Mouse (Mus musculus) kidney, embryonic 14.5 days (tissue): ENCODE data around the gene Meaf6. TPM values are rescaled to one million over a fixed set of nuclear protein-coding genes. Genes with fewer than 3 reads are reported as not detected.

Source experiments
- ATAC-seq: fragments of 200-750 bp; cut with Nextera tagmentation; 2 replicates; pipeline ENCODE4 v1.8.0; 2017; ENCODE audit warnings: moderate number of reproducible peaks, mild to moderate bottlenecking, moderate TSS enrichment, moderate library complexity; ENCODE audit not compliant: low FRiP score, low TSS enrichment
- H3K27ac ChIP-seq: fragments of 300-500 bp; sonication (generic); 2 replicates; pipeline ENCODE4 v1.5.1; 2014; ENCODE audit warnings: low read depth, mild to moderate bottlenecking, low read length, moderate library complexity, mixed read lengths
- H3K27me3 ChIP-seq: fragments of 300-500 bp; sonication (generic); 2 replicates; pipeline ENCODE4 v1.6.1; 2014; ENCODE audit warnings: mild to moderate bottlenecking, low read length; ENCODE audit not compliant: control insufficient read depth, insufficient read depth
- H3K36me3 ChIP-seq: fragments of 300-500 bp; sonication (generic); 2 replicates; pipeline ENCODE4 v1.6.1; 2014; ENCODE audit warnings: low read length, mixed read lengths; ENCODE audit not compliant: control insufficient read depth, insufficient read depth
- H3K4me1 ChIP-seq: fragments of 300-500 bp; sonication (generic); 2 replicates; pipeline ENCODE4 v1.6.1; 2014; ENCODE audit warnings: low read length, mixed read lengths; ENCODE audit not compliant: control insufficient read depth, insufficient read depth
- H3K4me2 ChIP-seq: fragments of 300-500 bp; sonication (generic); replicated peaks from 2 replicates; pipeline ENCODE4 v1.6.1; 2014; ENCODE audit warnings: low read depth, mild to moderate bottlenecking, low read length
- H3K4me3 ChIP-seq: fragments of 300-500 bp; sonication (generic); 2 replicates; pipeline ENCODE4 v1.5.1; 2014; ENCODE audit warnings: mild to moderate bottlenecking, low read length
- H3K9ac ChIP-seq: fragments of 300-500 bp; sonication (generic); 2 replicates; pipeline ENCODE4 v1.6.1; 2014; ENCODE audit warnings: low read depth, mild to moderate bottlenecking, low read length, moderate library complexity
- H3K9me3 ChIP-seq: fragments of 300-500 bp; sonication (generic); 2 replicates; pipeline ENCODE4 v1.6.1; 2016; ENCODE audit warnings: low read length; ENCODE audit not compliant: control insufficient read depth
- WGBS: fragments of 180-500 bp; shearing (Covaris S2); extraction: QIAGEN DNeasy Blood & Tissue Kit; methylation state at CpG from one replicate; pipeline ENCODE4 v1.1.7; 2014; 5-methylcytosine and 5-hydroxymethylcytosine counted together
- polyA plus RNA-seq: library from polyadenylated mRNA; unstranded; fragments of >200 nt; fragmentation: Nextera tagmentation; extraction: Ambion mirVana; gene quantifications from 2 replicates; pipeline ENCODE4 v1.2.1, GENCODE M21; 2014

Meaf6 gene
- polyA plus RNA-seq, 1 experiment from 2014 or later: 72.1 TPM

DNA sequence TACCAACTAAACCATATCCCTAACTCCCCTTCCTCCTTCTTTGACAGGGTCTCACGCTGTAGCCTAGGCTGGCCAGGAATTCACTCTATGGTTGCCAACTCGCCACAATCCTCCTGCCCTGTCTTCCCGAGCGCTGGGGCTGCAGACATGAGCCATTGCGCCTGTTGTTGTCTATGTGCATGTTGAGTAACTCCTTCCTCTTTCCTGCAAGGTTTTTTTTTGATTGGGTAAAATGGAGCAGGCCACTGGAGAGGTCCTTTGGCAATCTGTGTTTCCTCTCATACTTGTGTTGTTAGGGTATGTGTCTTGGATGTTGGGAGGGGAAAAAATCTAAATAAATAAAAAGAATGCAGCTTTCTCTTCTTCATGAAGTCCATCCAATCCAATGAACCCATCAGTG lies 59.3 kb downstream of the Meaf6 start:
- ATAC-seq: no peak
- 82% methylated on average over 5 of the region's 5 CpGs for WGBS
- no peak overlapping the region for H3K27ac ChIP-seq
- no peak overlapping the region for H3K4me2 ChIP-seq
- no peaks in the 10 kb centered on the region for H3K4me1 ChIP-seq
- H3K9ac ChIP-seq: no peak overlapping the region
- H3K36me3 ChIP-seq: no peaks in the 10 kb centered on the region
- no peak overlapping the region for H3K4me3 ChIP-seq
- peaks cover 6% of the 10 kb centered on the region; the same call in 1 of the 2 replicates for H3K27me3 ChIP-seq
- H3K9me3 ChIP-seq: no peaks in the 10 kb centered on the region

DNA sequence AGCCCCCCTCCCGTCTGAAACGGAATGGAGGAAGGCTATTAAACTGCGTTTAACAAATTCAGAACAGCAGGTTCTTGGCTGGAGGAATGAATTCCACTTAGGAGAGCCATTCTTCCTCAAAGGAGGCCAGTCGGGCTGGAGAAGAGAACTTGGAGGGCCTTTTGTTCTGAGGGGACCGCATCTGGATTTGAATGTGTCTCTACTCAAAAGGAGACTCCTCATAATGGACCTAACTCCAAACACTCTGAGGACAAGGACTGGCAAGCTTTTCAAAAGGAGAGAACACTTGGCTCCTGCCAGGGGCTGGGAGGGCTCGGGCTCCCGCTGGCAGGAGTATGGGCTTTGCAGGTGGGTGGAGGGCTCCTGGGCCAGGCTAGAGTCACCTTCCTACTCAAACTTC lies 59.7 kb downstream of the Meaf6 start:
- H3K36me3 ChIP-seq: no peaks in the 10 kb centered on the region
- 43% methylated on average over 7 of the region's 7 CpGs for WGBS
- no peak overlapping the region for H3K4me2 ChIP-seq
- no peak overlapping the region for H3K9ac ChIP-seq
- no peak overlapping the region for H3K27ac ChIP-seq
- H3K4me3 ChIP-seq: no peak overlapping the region
- ATAC-seq: no peak
- H3K27me3 ChIP-seq: peaks cover 6% of the 10 kb centered on the region; the same call in 1 of the 2 replicates
- H3K4me1 ChIP-seq: no peaks in the 10 kb centered on the region
- no peaks in the 10 kb centered on the region for H3K9me3 ChIP-seq

DNA sequence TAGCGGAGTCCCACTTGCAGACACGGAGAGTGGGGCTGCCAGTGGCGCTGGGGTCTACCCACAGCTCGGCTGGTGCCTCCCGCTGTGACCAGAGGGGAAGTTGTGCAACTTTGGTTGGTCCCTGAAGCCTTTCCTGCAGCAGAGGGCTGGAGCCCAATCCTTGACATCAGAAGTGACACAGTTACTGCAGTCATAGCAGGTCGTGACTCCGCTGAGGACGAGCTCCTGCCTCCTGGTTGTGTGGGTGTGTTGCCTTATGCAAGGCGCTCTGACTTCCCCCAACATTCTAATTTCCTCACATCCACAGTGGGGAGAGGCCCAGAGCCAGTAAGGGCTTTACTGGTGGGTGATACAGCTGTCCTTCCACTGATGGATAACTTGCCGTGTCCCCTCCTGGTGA lies 60.3 kb downstream of the Meaf6 start:
- WGBS: 27% methylated on average over 10 of the region's 10 CpGs
- Histone ChIP-seq H3K4me3 (no peak overlapping the region), H3K9me3 (no peaks in the 10 kb centered on the region)

DNA sequence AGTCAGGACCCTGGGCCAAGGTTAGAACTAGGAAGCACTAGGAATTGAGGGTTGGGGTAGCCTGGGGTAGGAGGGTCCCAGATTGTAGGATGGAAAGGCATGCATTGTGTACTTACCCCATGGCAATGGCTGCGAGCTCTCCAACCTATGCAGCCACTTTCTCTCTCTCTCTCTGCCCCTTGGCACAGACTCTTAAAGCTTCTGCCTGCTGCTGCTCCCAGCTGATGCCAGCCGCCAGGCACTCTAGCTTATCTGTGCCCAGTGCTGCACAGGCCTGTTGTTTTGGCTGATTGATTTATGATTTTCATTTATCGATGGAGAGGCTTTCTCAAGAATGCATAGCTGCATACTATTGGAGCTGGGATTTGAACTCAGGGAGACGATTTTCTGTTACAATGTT lies 63.0 kb downstream of the Meaf6 start:
- H3K27me3 ChIP-seq: peaks cover 9% of the 10 kb centered on the region; the same call in 1 of the 2 replicates
- H3K9me3 ChIP-seq: no peaks in the 10 kb centered on the region
- 89% methylated on average over 4 of the region's 4 CpGs for WGBS

More for the DNA sequence above, 60.3 kb downstream of the Meaf6 start:
- Histone ChIP-seq H3K27me3 (peaks cover 6% of the 10 kb centered on the region; the same call in 1 of the 2 replicates), H3K36me3 (no peaks in the 10 kb centered on the region), H3K4me1 (no peaks in the 10 kb centered on the region), H3K9ac (no peak overlapping the region), H3K4me2 (no peak overlapping the region), H3K27ac (no peak overlapping the region)
- ATAC-seq: no peak

DNA sequence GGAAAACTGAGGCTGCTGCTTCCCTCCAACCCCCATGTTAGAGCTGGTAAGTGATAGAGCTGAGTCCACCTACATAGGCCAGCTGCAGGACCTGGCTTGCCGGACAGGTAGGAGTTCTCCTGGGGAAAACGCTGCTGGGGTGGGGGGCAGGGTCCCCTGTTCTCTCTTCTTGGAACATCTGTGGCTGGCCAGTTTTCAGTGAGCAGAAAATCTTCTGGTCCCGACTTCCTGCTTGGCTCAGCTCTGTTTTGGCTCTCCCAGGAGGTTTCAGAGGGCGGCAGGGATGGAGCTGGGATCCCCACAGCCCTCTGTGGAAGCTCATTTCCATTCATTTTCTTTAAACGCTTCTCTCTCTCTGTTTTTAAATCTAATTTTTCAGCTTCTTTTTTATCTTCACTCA lies 64.5 kb downstream of the Meaf6 start:
- Histone ChIP-seq H3K36me3 (no peaks in the 10 kb centered on the region), H3K9me3 (no peaks in the 10 kb centered on the region), H3K4me3 (no peak overlapping the region), H3K9ac (no peak overlapping the region), H3K27me3 (peaks cover 9% of the 10 kb centered on the region; the same call in 1 of the 2 replicates), H3K4me1 (no peaks in the 10 kb centered on the region), H3K27ac (no peak overlapping the region), H3K4me2 (no peak overlapping the region)
- no peak for ATAC-seq
- WGBS: 45% methylated on average over 5 of the region's 5 CpGs

More for the DNA sequence above, 63.0 kb downstream of the Meaf6 start:
- Histone ChIP-seq H3K36me3 (no peaks in the 10 kb centered on the region), H3K4me1 (no peaks in the 10 kb centered on the region), H3K27ac (no peak overlapping the region), H3K4me2 (no peak overlapping the region), H3K9ac (no peak overlapping the region), H3K4me3 (no peak overlapping the region)
- no peak for ATAC-seq

DNA sequence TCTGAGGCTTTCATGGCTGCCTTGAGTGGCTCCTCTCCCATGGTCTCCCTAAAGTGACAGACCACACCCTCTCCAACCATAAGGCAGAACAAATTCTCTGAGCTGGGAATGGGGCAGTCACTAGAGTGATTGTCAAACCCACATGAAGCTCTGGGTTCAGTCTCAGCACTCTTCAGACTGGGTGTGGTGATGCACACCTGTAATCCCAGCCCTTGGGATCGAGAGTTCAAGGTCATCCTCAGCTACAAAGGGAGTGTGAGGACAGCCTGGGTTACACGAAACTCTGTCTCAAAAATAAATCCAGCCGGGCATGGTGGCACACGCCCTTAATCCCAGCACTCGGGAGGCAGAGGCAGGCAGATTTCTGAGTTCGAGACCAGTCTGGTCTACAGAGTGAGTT lies 67.5 kb downstream of the Meaf6 start:
- no peaks in the 10 kb centered on the region for H3K4me1 ChIP-seq
- 90% methylated on average over 6 of the region's 6 CpGs for WGBS

DNA sequence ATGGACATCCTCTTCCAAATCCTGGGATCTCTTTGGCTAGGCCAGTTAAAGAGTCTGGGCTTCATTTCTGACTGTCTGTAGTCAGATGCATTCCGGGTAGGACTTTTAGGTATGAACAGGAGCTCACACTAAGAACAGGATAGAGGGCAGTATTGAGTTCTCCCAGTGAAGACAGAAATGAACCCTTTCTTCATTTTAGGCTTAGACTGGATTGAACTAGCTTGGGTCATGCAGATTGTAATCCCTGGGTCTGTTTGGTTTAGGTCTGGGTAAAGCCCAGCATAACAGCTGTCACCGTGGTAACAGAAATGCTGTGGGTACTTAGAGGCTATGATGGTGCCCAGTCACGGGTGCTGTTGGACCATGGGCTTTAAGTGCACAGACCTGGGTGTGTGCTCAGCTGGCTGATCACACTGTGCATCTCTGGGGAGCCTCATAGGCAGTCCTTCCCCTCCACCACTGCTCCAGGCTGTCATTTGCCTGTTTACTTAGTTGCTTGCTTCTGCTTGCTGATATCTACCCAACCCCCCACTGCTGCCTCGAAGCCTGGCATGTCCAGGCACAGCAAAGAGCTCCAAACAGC lies 68.8 kb downstream of the Meaf6 start:
- Histone ChIP-seq H3K4me2 (no peak overlapping the region), H3K27ac (no peak overlapping the region), H3K36me3 (no peaks in the 10 kb centered on the region), H3K4me3 (no peak overlapping the region), H3K4me1 (no peaks in the 10 kb centered on the region), H3K9ac (no peak overlapping the region), H3K9me3 (no peaks in the 10 kb centered on the region), H3K27me3 (peaks cover 4% of the 10 kb centered on the region; the same call in 1 of the 2 replicates)
- no peak for ATAC-seq
- WGBS: 70% methylated on average over 4 of the region's 4 CpGs

More for the DNA sequence above, 67.5 kb downstream of the Meaf6 start:
- ATAC-seq: no peak
- Histone ChIP-seq H3K4me3 (no peak overlapping the region), H3K36me3 (no peaks in the 10 kb centered on the region), H3K9ac (no peak overlapping the region), H3K27me3 (peaks cover 4% of the 10 kb centered on the region; the same call in 1 of the 2 replicates), H3K27ac (no peak overlapping the region), H3K4me2 (no peak overlapping the region), H3K9me3 (no peaks in the 10 kb centered on the region)

DNA sequence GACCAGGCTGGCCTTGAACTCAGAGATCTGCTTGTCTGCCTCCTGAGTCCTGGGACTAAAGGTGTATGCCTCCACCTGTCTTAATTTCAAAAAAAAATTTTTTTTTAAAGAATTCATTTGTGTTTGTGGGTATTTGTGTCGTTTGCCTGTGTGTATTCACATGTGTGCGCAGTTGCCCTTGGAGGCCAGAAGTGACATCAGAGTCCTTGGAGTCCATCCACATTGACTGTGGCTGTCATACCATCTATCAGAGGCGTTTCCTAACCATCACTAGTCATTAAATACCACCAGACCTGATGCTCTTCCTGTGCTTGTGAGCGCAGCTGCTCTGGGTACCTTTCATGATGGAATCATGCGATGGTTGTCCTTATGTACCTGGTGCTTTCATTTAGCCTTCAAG lies 70.7 kb downstream of the Meaf6 start:
- Histone ChIP-seq H3K9me3 (no peaks in the 10 kb centered on the region), H3K9ac (no peak overlapping the region), H3K4me2 (no peak overlapping the region), H3K27ac (no peak overlapping the region), H3K27me3 (peaks cover 4% of the 10 kb centered on the region; the same call in 1 of the 2 replicates), H3K4me3 (no peak overlapping the region), H3K4me1 (no peaks in the 10 kb centered on the region), H3K36me3 (no peaks in the 10 kb centered on the region)
- no peak for ATAC-seq
- WGBS: 85% methylated on average over 5 of the region's 5 CpGs

DNA sequence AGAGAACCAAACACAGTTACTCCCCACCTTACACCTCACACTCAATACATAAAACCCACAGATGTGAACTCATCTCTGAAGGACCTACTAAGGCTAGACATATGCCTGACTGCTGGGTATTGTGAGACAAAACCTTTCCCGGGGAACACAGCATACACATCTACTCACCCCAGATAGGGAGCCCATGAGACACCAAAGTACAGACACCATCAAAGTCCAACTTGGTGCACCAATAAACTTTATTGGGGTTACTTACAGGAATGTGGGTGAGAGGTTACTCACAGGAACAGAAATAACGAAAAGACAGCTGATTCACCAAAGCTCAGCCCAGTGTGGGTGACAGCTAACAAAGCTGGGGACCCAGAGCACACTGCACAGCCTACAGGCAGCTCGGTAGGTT lies 72.4 kb downstream of the Meaf6 start:
- no peak overlapping the region for H3K9ac ChIP-seq
- WGBS: 75% methylated on average over 3 of the region's 3 CpGs
- no peaks in the 10 kb centered on the region for H3K9me3 ChIP-seq
- H3K4me2 ChIP-seq: no peak overlapping the region
- H3K4me1 ChIP-seq: no peaks in the 10 kb centered on the region
- no peaks in the 10 kb centered on the region for H3K27me3 ChIP-seq
- ATAC-seq: no peak
- H3K27ac ChIP-seq: no peak overlapping the region
- H3K4me3 ChIP-seq: no peak overlapping the region
- H3K36me3 ChIP-seq: no peaks in the 10 kb centered on the region
